Mouse (Mus musculus): ENCODE data around the gene Mobp. TPM values are rescaled to one million over a fixed set of nuclear protein-coding genes. Genes with fewer than 3 reads are reported as not detected.

Mobp gene
- polyA plus RNA-seq, 1 experiment from 2014 or later, result not detected

GRCm38 (mm10) chr9:120135454-120135853 lies 14.1 kb upstream of the Mobp start:
- H3K36me3 ChIP-seq, result peaks cover 26% of the 10 kb centered on the region
- no peak overlapping the region for H3K4me3 ChIP-seq
- no peaks in the 10 kb centered on the region for H3K9me3 ChIP-seq
- H3K4me2 ChIP-seq, result no peak overlapping the region
- H3K4me1 ChIP-seq, result no peaks in the 10 kb centered on the region; the same call in 1 of the 2 replicates
- H3K9ac ChIP-seq, result no peak overlapping the region
- ATAC-seq (ENCODE audit: extremely low read depth, insufficient number of reproducible peaks, low FRiP score, low TSS enrichment), result no peak
- no peaks in the 10 kb centered on the region for H3K27me3 ChIP-seq (replicated peaks)
- WGBS, result 82% methylated on average over 11 of the region's 11 CpGs
- H3K27ac ChIP-seq (replicated peaks), result no peak overlapping the region

- ATAC-seq (ENCODE audit: extremely low read depth, insufficient number of reproducible peaks, low FRiP score, low TSS enrichment), result no peak
Measured at GRCm38 (mm10) chr9:120140652-120141051, 8.9 kb upstream of the Mobp start.

GRCm38 (mm10) chr9:120144474-120144873 lies 5.0 kb upstream of the Mobp start:
- no peak overlapping the region for H3K9ac ChIP-seq
- no peaks in the 10 kb centered on the region for H3K4me1 ChIP-seq
- 85% methylated on average over 13 of the region's 13 CpGs for WGBS
- no peak for ATAC-seq (ENCODE audit: extremely low read depth, insufficient number of reproducible peaks, low FRiP score, low TSS enrichment)
- no peaks in the 10 kb centered on the region for H3K9me3 ChIP-seq
- no peak overlapping the region for H3K4me2 ChIP-seq
- H3K27ac ChIP-seq (replicated peaks), result no peak overlapping the region
- H3K27me3 ChIP-seq (replicated peaks), result no peaks in the 10 kb centered on the region
- H3K36me3 ChIP-seq, result no peaks in the 10 kb centered on the region
- no peak overlapping the region for H3K4me3 ChIP-seq

More at GRCm38 (mm10) chr9:120140652-120141051, 8.9 kb upstream of the Mobp start:
- no peak overlapping the region for H3K4me2 ChIP-seq
- no peaks in the 10 kb centered on the region for H3K4me1 ChIP-seq
- no peak overlapping the region for H3K27ac ChIP-seq (replicated peaks)
- H3K4me3 ChIP-seq, result no peak overlapping the region
- 12% methylated on average over 4 of the region's 4 CpGs for WGBS
- no peaks in the 10 kb centered on the region for H3K36me3 ChIP-seq
- H3K9me3 ChIP-seq, result no peaks in the 10 kb centered on the region
- no peak overlapping the region for H3K9ac ChIP-seq
- no peaks in the 10 kb centered on the region for H3K27me3 ChIP-seq (replicated peaks)

- H3K27me3 ChIP-seq (replicated peaks), result 0 out of 2 replicates have a peak, but pooled peaks cover 3% of the 10 kb centered on the region
- H3K27ac ChIP-seq (replicated peaks), result no peak overlapping the region
- 62% methylated on average over 5 of the region's 5 CpGs for WGBS
- H3K9ac ChIP-seq, result no peak overlapping the region
- no peaks in the 10 kb centered on the region for H3K9me3 ChIP-seq
- no peaks in the 10 kb centered on the region for H3K36me3 ChIP-seq
- no peak overlapping the region for H3K4me2 ChIP-seq
- ATAC-seq (ENCODE audit: extremely low read depth, insufficient number of reproducible peaks, low FRiP score, low TSS enrichment), result no peak
- H3K4me1 ChIP-seq, result no peaks in the 10 kb centered on the region
- no peak overlapping the region for H3K4me3 ChIP-seq
Measured at GRCm38 (mm10) chr9:120151152-120151551, 1.6 kb downstream of the Mobp start.

GRCm38 (mm10) chr9:120151906-120152399 lies 2.4 kb downstream of the Mobp start:
- H3K4me3 ChIP-seq, result no peak overlapping the region
- H3K4me2 ChIP-seq, result no peak overlapping the region
- 70% methylated on average over 12 of the region's 12 CpGs for WGBS
- no peak overlapping the region for H3K27ac ChIP-seq (replicated peaks)
- no peak for ATAC-seq (ENCODE audit: extremely low read depth, insufficient number of reproducible peaks, low FRiP score, low TSS enrichment)
- no peaks in the 10 kb centered on the region for H3K9me3 ChIP-seq
- no peak overlapping the region for H3K9ac ChIP-seq
- no peaks in the 10 kb centered on the region for H3K4me1 ChIP-seq
- 0 out of 2 replicates have a peak, but pooled peaks cover 3% of the 10 kb centered on the region for H3K27me3 ChIP-seq (replicated peaks)
- no peaks in the 10 kb centered on the region for H3K36me3 ChIP-seq

- Histone ChIP-seq H3K27ac (replicated peaks) (no peak overlapping the region), H3K9ac (no peak overlapping the region), H3K4me1 (no peaks in the 10 kb centered on the region), H3K36me3 (no peaks in the 10 kb centered on the region), H3K4me2 (no peak overlapping the region), H3K9me3 (no peaks in the 10 kb centered on the region), H3K4me3 (no peak overlapping the region), H3K27me3 (replicated peaks) (no peaks in the 10 kb centered on the region)
- ATAC-seq (ENCODE audit: extremely low read depth, insufficient number of reproducible peaks, low FRiP score, low TSS enrichment), result no peak
- 30% methylated on average over 4 of the region's 4 CpGs for WGBS
Measured at GRCm38 (mm10) chr9:120158047-120158446, 8.5 kb downstream of the Mobp start.

GRCm38 (mm10) chr9:120163862-120164261 lies 14.4 kb downstream of the Mobp start:
- Histone ChIP-seq H3K27me3 (replicated peaks) (peaks cover 22% of the 10 kb centered on the region), H3K27ac (replicated peaks) (no peak overlapping the region), H3K36me3 (no peaks in the 10 kb centered on the region), H3K9me3 (no peaks in the 10 kb centered on the region), H3K4me3 (no peak overlapping the region), H3K4me1 (no peaks in the 10 kb centered on the region), H3K9ac (no peak overlapping the region), H3K4me2 (no peak overlapping the region)
- no peak for ATAC-seq (ENCODE audit: extremely low read depth, insufficient number of reproducible peaks, low FRiP score, low TSS enrichment)
- WGBS, result 80% methylated on average over 16 of the region's 16 CpGs

- Histone ChIP-seq H3K27me3 (replicated peaks) (peaks cover 40% of the 10 kb centered on the region), H3K4me1 (no peaks in the 10 kb centered on the region), H3K4me3 (no peak overlapping the region), H3K4me2 (no peak overlapping the region), H3K36me3 (no peaks in the 10 kb centered on the region), H3K9me3 (peaks cover 6% of the 10 kb centered on the region; the same call in 1 of the 2 replicates), H3K27ac (replicated peaks) (no peak overlapping the region), H3K9ac (no peak overlapping the region)
- WGBS, result 52% methylated on average over 11 of the region's 11 CpGs
- ATAC-seq (ENCODE audit: extremely low read depth, insufficient number of reproducible peaks, low FRiP score, low TSS enrichment), result no peak
Measured at GRCm38 (mm10) chr9:120167826-120168225, 18.3 kb downstream of the Mobp start.

- Histone ChIP-seq H3K9ac (no peak overlapping the region), H3K9me3 (peaks cover 6% of the 10 kb centered on the region; the same call in 1 of the 2 replicates), H3K36me3 (no peaks in the 10 kb centered on the region), H3K4me2 (no peak overlapping the region), H3K4me3 (no peak overlapping the region), H3K27me3 (replicated peaks) (peaks cover 40% of the 10 kb centered on the region), H3K4me1 (no peaks in the 10 kb centered on the region), H3K27ac (replicated peaks) (no peak overlapping the region)
- no peak for ATAC-seq (ENCODE audit: extremely low read depth, insufficient number of reproducible peaks, low FRiP score, low TSS enrichment)
- WGBS, result 38% methylated on average over 5 of the region's 5 CpGs
Measured at GRCm38 (mm10) chr9:120171295-120171694, 21.8 kb downstream of the Mobp start.

- Histone ChIP-seq H3K4me2 (no peak overlapping the region), H3K27ac (replicated peaks) (no peak overlapping the region), H3K9me3 (peaks cover 6% of the 10 kb centered on the region; the same call in 1 of the 2 replicates), H3K9ac (no peak overlapping the region), H3K4me3 (no peak overlapping the region), H3K27me3 (replicated peaks) (peaks cover 12% of the 10 kb centered on the region; the same call in 1 of the 2 replicates), H3K36me3 (no peaks in the 10 kb centered on the region), H3K4me1 (no peaks in the 10 kb centered on the region)
- ATAC-seq (ENCODE audit: extremely low read depth, insufficient number of reproducible peaks, low FRiP score, low TSS enrichment), result no peak
- WGBS, result 78% methylated on average over 18 of the region's 18 CpGs
Measured at GRCm38 (mm10) chr9:120174436-120175137, 25.1 kb downstream of the Mobp start.

GRCm38 (mm10) chr9:120178813-120179212 lies 29.3 kb downstream of the Mobp start:
- Histone ChIP-seq H3K27me3 (replicated peaks) (no peaks in the 10 kb centered on the region), H3K4me1 (no peaks in the 10 kb centered on the region), H3K9me3 (no peaks in the 10 kb centered on the region), H3K36me3 (no peaks in the 10 kb centered on the region), H3K9ac (no peak overlapping the region), H3K4me3 (no peak overlapping the region), H3K4me2 (no peak overlapping the region), H3K27ac (replicated peaks) (no peak overlapping the region)
- ATAC-seq (ENCODE audit: extremely low read depth, insufficient number of reproducible peaks, low FRiP score, low TSS enrichment), result no peak
- WGBS, result 76% methylated on average over 10 of the region's 10 CpGs

GRCm38 (mm10) chr9:120184499-120184898 lies 35.0 kb downstream of the Mobp start:
- no peaks in the 10 kb centered on the region for H3K27me3 ChIP-seq (replicated peaks)
- no peaks in the 10 kb centered on the region for H3K36me3 ChIP-seq
- 33% methylated on average over 13 of the region's 13 CpGs for WGBS
- no peaks in the 10 kb centered on the region for H3K9me3 ChIP-seq
- no peak overlapping the region for H3K27ac ChIP-seq (replicated peaks)
- ATAC-seq (ENCODE audit: extremely low read depth, insufficient number of reproducible peaks, low FRiP score, low TSS enrichment), result no peak
- H3K4me3 ChIP-seq, result no peak overlapping the region
- H3K9ac ChIP-seq, result no peak overlapping the region
- peak overlapping the region; percentile 22; the same call in 1 of the 2 replicates for H3K4me2 ChIP-seq
- H3K4me1 ChIP-seq, result no peaks in the 10 kb centered on the region

Measured in heart, embryonic 13.5 days (tissue).